Mouse (Mus musculus): ENCODE measurements at regions not wholly inside any gene's neighbourhood (a gene's known extent, or its start where the extent isn't known, plus 50 kb on each side); places are given as distances from the start of the nearest gene placed in this dataset.

DNA sequence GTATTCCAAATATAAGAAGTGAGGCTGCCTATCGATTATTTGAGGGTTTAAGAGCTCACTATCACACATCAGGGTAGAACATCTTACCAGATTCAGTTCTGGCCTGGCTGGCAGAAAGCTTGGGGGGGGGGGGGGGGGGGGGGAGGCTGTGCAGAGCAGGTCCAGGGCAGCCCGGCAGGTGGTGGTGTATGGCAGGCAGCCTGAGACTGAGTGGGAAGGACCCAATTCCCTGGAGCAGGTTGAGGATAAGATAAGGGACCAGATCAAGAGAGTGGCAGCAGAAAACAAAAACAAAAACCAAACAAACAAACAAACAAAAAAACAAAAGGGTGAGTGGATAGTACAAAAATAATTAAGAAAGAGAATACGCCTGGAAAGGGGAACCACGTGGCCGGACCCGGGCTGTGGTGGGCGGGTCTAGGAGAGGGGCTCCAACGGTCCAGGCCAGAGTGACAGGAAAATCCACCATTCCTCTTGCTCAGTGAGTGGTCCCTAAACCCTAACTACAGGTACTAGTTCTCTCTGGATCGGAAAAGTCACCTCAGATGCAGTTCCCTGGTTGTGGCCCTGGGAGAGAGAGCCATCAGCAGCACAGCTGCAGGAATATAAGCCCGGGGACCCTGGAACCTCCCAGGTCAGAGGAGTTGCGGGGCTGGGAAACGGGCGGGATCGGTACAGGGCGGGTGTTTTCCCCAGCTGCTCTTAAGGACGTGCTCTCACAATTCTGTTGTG, 73.3 kb downstream of the Vmn2r112 start:
- Histone ChIP-seq H3K4me3 (replicated peaks) (peak overlapping the region; percentile 84), H3K4me1 (no peaks in the 10 kb centered on the region), H3K27me3 (replicated peaks) (no peaks in the 10 kb centered on the region), H3K36me3 (replicated peaks; ENCODE audit: low read length) (no peaks in the 10 kb centered on the region), H3K9me3 (no peaks in the 10 kb centered on the region)
- no peak for TF ChIP-seq GATA1 (IDR thresholded peaks at IDR 0.05; ENCODE audit: borderline replicate concordance, low read length)
- TF ChIP-seq FLI1 (IDR thresholded peaks at IDR 0.05; ENCODE audit: low read length): no peak
